Mouse (Mus musculus) heart, postnatal 4 days (tissue): Measurements from ENCODE around the gene Psmb11. TPM values are rescaled to one million over a fixed set of nuclear protein-coding genes. Genes with fewer than 3 reads are reported as not detected.

Experiments
- microRNA-seq, 2 experiments: library from miRNA; unstranded; fragments of <30 nt; microRNA quantifications; one replicate each; pipeline ENCODE4 v1.2.0; 2021 to 2022
- total RNA-seq, 2 experiments: library from RNA; stranded (reverse); gene quantifications; 2 replicates each; pipeline ENCODE4 v1.2.3; 2021

Gene Psmb11
- total RNA-seq, 2 experiments from 2014 or later = not detected

Small RNA genes lying within 50 kb of the gene (microRNA-seq; reads per million reads assigned to microRNA genes)
- 0 reads per million in 2 experiments for gene Mir686
- gene Mir6948 = 0 reads per million in 2 experiments

Other genes starting within 250 kb of the Psmb11 start
- 1 to 10 TPM; 5.2 to 7.8 TPM for gene Slc7a7, start 203.7 kb upstream of the Psmb11 start, total RNA-seq
- 100 to 1,000 TPM; 185 to 194 TPM for gene Mrpl52, start 194.5 kb upstream of the Psmb11 start, total RNA-seq
- gene Mmp14, start 189.8 kb upstream of the Psmb11 start, total RNA-seq = 100 to 1,000 TPM; 129 to 131 TPM
- 10 to 100 TPM; 81.3 to 81.5 TPM for gene Lrp10, start 157.3 kb upstream of the Psmb11 start, total RNA-seq
- gene Rem2, start 145.3 kb upstream of the Psmb11 start, total RNA-seq = under 1 TPM; 0.14 to 0.23 TPM
- 10 to 100 TPM; 36.2 to 36.5 TPM for gene Prmt5, start 103.9 kb upstream of the Psmb11 start, total RNA-seq
- 10 to 100 TPM; 30.6 to 32.7 TPM for gene Haus4, start 66.8 kb upstream of the Psmb11 start, total RNA-seq
- gene Ajuba, start 43.9 kb upstream of the Psmb11 start, total RNA-seq = 10 to 100 TPM; 19.4 to 20.3 TPM
- 1 to 10 TPM; 4.9 to 6.6 TPM for gene 4931414P19Rik, start 15.4 kb upstream of the Psmb11 start, total RNA-seq
- gene Psmb5, start 3.4 kb upstream of the Psmb11 start, total RNA-seq = 100 to 1,000 TPM; 192 to 198 TPM
- gene Gm17606, start 19.5 kb downstream of the Psmb11 start, total RNA-seq = not detected
- 1 to 10 TPM; 2.7 to 3.1 TPM for gene Cdh24, start 19.9 kb downstream of the Psmb11 start, total RNA-seq
- gene 1700123O20Rik, start 64.8 kb downstream of the Psmb11 start, total RNA-seq = 10 to 100 TPM; 19.3 to 20.9 TPM
- gene Acin1, start 65.5 kb downstream of the Psmb11 start, total RNA-seq = 100 to 1,000 TPM; 119 to 129 TPM
- under 1 TPM; 0.14 to 0.16 TPM for gene Gm29776, start 77.4 kb downstream of the Psmb11 start, total RNA-seq
- not detected for gene Cebpe, start 90.7 kb downstream of the Psmb11 start, total RNA-seq
- gene Slc7a8, start 160.5 kb downstream of the Psmb11 start, total RNA-seq = 1 to 10 TPM; 1.9 to 2.0 TPM
- not detected for gene Rnf212b, start 192.7 kb downstream of the Psmb11 start, total RNA-seq
- gene Homez, start 249.5 kb downstream of the Psmb11 start, total RNA-seq = 1 to 10 TPM; 7.7 to 8.9 TPM